ENCODE assay signal across 26 mouse cellular contexts in genomic region chr1:74271659-74272058, GRCm38 (mm10). TPM values are rescaled to one million over a fixed set of nuclear protein-coding genes. Genes with fewer than 3 reads are reported as not detected.
DNase-seq lines count a peak whose midpoint lies in the region; ATAC-seq and TF ChIP-seq lines count a peak whose summit lies in the region.
"Had no signal": no experiment of that assay in that cellular context is flagged by ENCODE, and none has a peak within 500 bp of the region (broad histone marks: within the 10 kb centered on the region; RNA-seq: fewer than 3 reads in every experiment).

No protein-coding gene starts in this region.

- no peak for TF ChIP-seq POLR2A in heart, adult 2 months (IDR thresholded peaks at IDR 0.05; ENCODE audit: insufficient read depth, low read depth, low read length)

- H3K9ac ChIP-seq in heart, embryonic 11.5 days (ENCODE audit: low read depth, low read length), result no peak overlapping the region
- H3K9ac ChIP-seq in heart, adult 2 months (ENCODE audit: low read depth, low read length), result no peak overlapping the region
- H3K9ac ChIP-seq: forebrain, embryonic 15.5 days; hindbrain, embryonic 12.5 days; liver, embryonic 15.5 days had no signal

- no peak overlapping the region for H3K4me2 ChIP-seq in heart, embryonic 11.5 days
- H3K4me2 ChIP-seq: forebrain, embryonic 15.5 days; hindbrain, embryonic 12.5 days; liver, embryonic 15.5 days had no signal

- no peak for DNase-seq in heart, adult 2 months
- DNase-seq in heart, postnatal 4 days, result peak; percentile 62
- no peak for DNase-seq in heart, embryonic 10.5 days (ENCODE audit: low spot score)
- DNase-seq in 3T3-L1 (ENCODE audit: low read depth, low spot score) (peak; percentile 75), MN1 (ENCODE audit: low spot score) (peak; percentile 97)
- DNase-seq: cerebellum, adult 8-10 months; cerebellum, postnatal 36 days; embryo, embryonic 11 days; gastrocnemius, postnatal 10 days; kidney, adult 8-10 months; kidney, postnatal 10 days; liver; thymus, postnatal 25 days had no signal

- peaks cover 32% of the 10 kb centered on the region for H3K4me1 ChIP-seq in heart, embryonic 11.5 days (ENCODE audit: control insufficient read depth, insufficient read depth, low read length)
- H3K4me1 ChIP-seq in heart, adult 2 months (ENCODE audit: control insufficient read depth, insufficient read depth, low read length), result peaks cover 2% of the 10 kb centered on the region; the same call in 1 of the 2 replicates
- peaks cover 40% of the 10 kb centered on the region for H3K4me1 ChIP-seq in heart, embryonic 10.5 days
- H3K4me1 ChIP-seq: forebrain, embryonic 15.5 days; hindbrain, embryonic 12.5 days; liver, embryonic 15.5 days; midbrain, embryonic 10.5 days had no signal

- no peak for TF ChIP-seq CTCF in heart, adult 2 months (IDR thresholded peaks at IDR 0.05)

- H3K27ac ChIP-seq in heart, embryonic 11.5 days (ENCODE audit: low read depth, low read length), result peak overlapping the region; percentile 32
- H3K27ac ChIP-seq in heart, adult 2 months, result no peak overlapping the region
- H3K27ac ChIP-seq in heart, embryonic 10.5 days, result no peak overlapping the region
- H3K27ac ChIP-seq: forebrain, embryonic 15.5 days; hindbrain, embryonic 12.5 days; limb, embryonic 10.5 days; liver, embryonic 15.5 days; macrophage; midbrain, embryonic 10.5 days had no signal

- 32% methylated on average over 4 of the region's 4 CpGs for WGBS in heart, embryonic 11.5 days (ENCODE audit: insufficient replicate concordance)
- 26% methylated on average over 4 of the region's 4 CpGs for WGBS in heart, adult 2 months
- WGBS in heart, embryonic 10.5 days, result 36% methylated on average over 4 of the region's 4 CpGs

- no peaks in the 10 kb centered on the region for H3K79me2 ChIP-seq in heart, adult 2 months (replicated peaks; ENCODE audit: control insufficient read depth, insufficient read depth, low read length)

- no peaks in the 10 kb centered on the region for H3K9me3 ChIP-seq in heart, embryonic 11.5 days (replicated peaks; ENCODE audit: control insufficient read depth, low read length)
- H3K9me3 ChIP-seq in heart, embryonic 10.5 days, result no peaks in the 10 kb centered on the region
- H3K9me3 ChIP-seq: forebrain, embryonic 15.5 days; hindbrain, embryonic 12.5 days; limb, embryonic 10.5 days; liver, embryonic 15.5 days; midbrain, embryonic 10.5 days had no signal

- no peak for TF ChIP-seq EP300 in heart, adult 2 months (IDR thresholded peaks at IDR 0.05; ENCODE audit: insufficient read depth, low read depth, low read length)

- no peak for ATAC-seq in heart, embryonic 11.5 days (replicated peaks; ENCODE audit: insufficient number of reproducible peaks, low FRiP score, low TSS enrichment)
- no peak for ATAC-seq in megakaryocyte progenitor cell, adult 5-6 weeks (replicated peaks; ENCODE audit: poor library complexity)
- ATAC-seq: forebrain, embryonic 15.5 days had no signal

- peaks cover 8% of the 10 kb centered on the region for H3K36me3 ChIP-seq in heart, embryonic 11.5 days (ENCODE audit: control insufficient read depth, insufficient read depth, low read length)
- peaks cover 2% of the 10 kb centered on the region; the same call in 1 of the 2 replicates for H3K36me3 ChIP-seq in heart, adult 2 months (ENCODE audit: control insufficient read depth, insufficient read depth, low read length)
- peaks cover 25% of the 10 kb centered on the region for H3K36me3 ChIP-seq in heart, embryonic 10.5 days

- intact Hi-C loops in heart, adult 2 months (cut with DNase I), result no loop called here

- H3K4me3 ChIP-seq in heart, embryonic 11.5 days (ENCODE audit: low read depth, low read length), result no peak overlapping the region
- no peak overlapping the region for H3K4me3 ChIP-seq in heart, adult 2 months
- H3K4me3 ChIP-seq in heart, embryonic 10.5 days, result no peak overlapping the region
- H3K4me3 ChIP-seq: forebrain, embryonic 15.5 days; hindbrain, embryonic 12.5 days; limb, embryonic 10.5 days; liver, embryonic 15.5 days; midbrain, embryonic 10.5 days had no signal

- H3K27me3 ChIP-seq in heart, embryonic 11.5 days (ENCODE audit: control insufficient read depth, insufficient read depth, low read length), result no peaks in the 10 kb centered on the region
- H3K27me3 ChIP-seq in heart, adult 2 months (ENCODE audit: control insufficient read depth, insufficient read depth, low read length), result no peaks in the 10 kb centered on the region
- no peaks in the 10 kb centered on the region for H3K27me3 ChIP-seq in heart, embryonic 10.5 days (ENCODE audit: insufficient read depth, poor library complexity, severe bottlenecking)
- H3K27me3 ChIP-seq: forebrain, embryonic 15.5 days; hindbrain, embryonic 12.5 days had no signal

RNA-seq across cellular contexts. Expression of gene Gpbar1, which starts 6.7 kb away (rescaled TPM):
- 0.83 and 1.0 TPM in 2 replicates for polyA plus RNA-seq in heart, embryonic 11.5 days (2014; fragmentation: Nextera tagmentation; extraction: Ambion mirVana)
- not detected for total RNA-seq in heart, adult 2 months (2021)
- 0.14 and 0.15 TPM in 2 replicates for polyA plus RNA-seq in heart, adult 2 months (2012; rRNA removed)
- total RNA-seq in heart, postnatal 4 days (2021), result not detected
- 0.70 and 1.7 TPM in 2 replicates for polyA plus RNA-seq in heart, embryonic 10.5 days (2016; fragmentation: Nextera tagmentation; extraction: Ambion mirVana)
- total RNA-seq in megakaryocyte progenitor cell, adult 5-6 weeks (2015), result 0.12 TPM in 1 of 2 replicates, not detected in the other
- not detected in 2 replicates for total RNA-seq in megakaryocyte progenitor cell, adult 5-6 weeks (2017)
- total RNA-seq: granulocyte monocyte progenitor cell, adult 5-6 weeks; layer of hippocampus, adult 18-20 months; layer of hippocampus, postnatal 25 days; midbrain, postnatal 0 days had no signal
- polyA plus RNA-seq: forebrain, embryonic 15.5 days; macrophage; midbrain, postnatal 0 days; neural tube, embryonic 14.5 days had no signal

RNA-seq across cellular contexts. Expression of gene Aamp, which starts 12.9 kb away (rescaled TPM):
- 173 and 193 TPM in 2 replicates for polyA plus RNA-seq in heart, embryonic 11.5 days (2014; fragmentation: Nextera tagmentation; extraction: Ambion mirVana)
- total RNA-seq in heart, adult 2 months (2021), result 100 to 1,000 TPM in 1 of 2 experiments, 10 to 100 TPM in 1; 89.3 to 100 TPM
- 116 and 135 TPM in 2 replicates for polyA plus RNA-seq in heart, adult 2 months (2012; rRNA removed)
- total RNA-seq in heart, postnatal 4 days (2021), result 100 to 1,000 TPM; 103 to 105 TPM
- 224 and 261 TPM in 2 replicates for polyA plus RNA-seq in heart, embryonic 10.5 days (2016; fragmentation: Nextera tagmentation; extraction: Ambion mirVana)
- total RNA-seq in megakaryocyte progenitor cell, adult 5-6 weeks (2015), result 45.3 and 49.7 TPM in 2 replicates
- total RNA-seq in megakaryocyte progenitor cell, adult 5-6 weeks (2017), result 98.1 and 104 TPM in 2 replicates

RNA-seq across cellular contexts. Expression of gene Pnkd, which starts 13.1 kb away (rescaled TPM):
- 225 and 231 TPM in 2 replicates for polyA plus RNA-seq in heart, embryonic 11.5 days (2014; fragmentation: Nextera tagmentation; extraction: Ambion mirVana)
- total RNA-seq in heart, adult 2 months (2021), result 100 to 1,000 TPM; 126 to 140 TPM
- 104 and 113 TPM in 2 replicates for polyA plus RNA-seq in heart, adult 2 months (2012; rRNA removed)
- total RNA-seq in heart, postnatal 4 days (2021), result 100 to 1,000 TPM; 198 to 211 TPM
- polyA plus RNA-seq in heart, embryonic 10.5 days (2016; fragmentation: Nextera tagmentation; extraction: Ambion mirVana), result 170 and 253 TPM in 2 replicates
- 29.8 and 32.4 TPM in 2 replicates for total RNA-seq in megakaryocyte progenitor cell, adult 5-6 weeks (2015)
- 11.2 and 21.6 TPM in 2 replicates for total RNA-seq in megakaryocyte progenitor cell, adult 5-6 weeks (2017)

RNA-seq across cellular contexts. Expression of gene Tmbim1, which starts 33.8 kb away (rescaled TPM):
- 29.2 and 37.1 TPM in 2 replicates for polyA plus RNA-seq in heart, embryonic 11.5 days (2014; fragmentation: Nextera tagmentation; extraction: Ambion mirVana)
- total RNA-seq in heart, adult 2 months (2021), result 10 to 100 TPM; 41.3 to 48.1 TPM
- polyA plus RNA-seq in heart, adult 2 months (2012; rRNA removed), result 97.1 and 148 TPM in 2 replicates
- total RNA-seq in heart, postnatal 4 days (2021), result 10 to 100 TPM; 43.4 to 44.3 TPM
- 25.5 and 33.1 TPM in 2 replicates for polyA plus RNA-seq in heart, embryonic 10.5 days (2016; fragmentation: Nextera tagmentation; extraction: Ambion mirVana)
- 13.6 and 13.8 TPM in 2 replicates for total RNA-seq in megakaryocyte progenitor cell, adult 5-6 weeks (2015)
- 14.0 and 18.4 TPM in 2 replicates for total RNA-seq in megakaryocyte progenitor cell, adult 5-6 weeks (2017)

RNA-seq across cellular contexts. Expression of gene Arpc2, which starts 35.8 kb away (rescaled TPM):
- 387 and 411 TPM in 2 replicates for polyA plus RNA-seq in heart, embryonic 11.5 days (2014; fragmentation: Nextera tagmentation; extraction: Ambion mirVana)
- 100 to 1,000 TPM; 130 to 132 TPM for total RNA-seq in heart, adult 2 months (2021)
- 85.5 and 111 TPM in 2 replicates for polyA plus RNA-seq in heart, adult 2 months (2012; rRNA removed)
- 100 to 1,000 TPM; 246 to 249 TPM for total RNA-seq in heart, postnatal 4 days (2021)
- 470 and 475 TPM in 2 replicates for polyA plus RNA-seq in heart, embryonic 10.5 days (2016; fragmentation: Nextera tagmentation; extraction: Ambion mirVana)
- 802 and 912 TPM in 2 replicates for total RNA-seq in megakaryocyte progenitor cell, adult 5-6 weeks (2015)
- total RNA-seq in megakaryocyte progenitor cell, adult 5-6 weeks (2017), result 414 and 435 TPM in 2 replicates

Comparison
In these comparisons a context has a peak if more than half of its experiments do, and no peak if none do; other contexts are left out.
1. DNase-seq: peak in heart, postnatal 4 days (single experiment), 3T3-L1 (single experiment) and MN1 (single experiment); none in heart, adult 2 months (0 of 2) and heart, embryonic 10.5 days (single experiment).